Mouse (Mus musculus): Measurements from ENCODE around the gene Cpa1.

Gene Cpa1

GRCm38 (mm10) chr6:30673764-30674561 is 34.9 kb downstream of the Cpa1 start:
- no peak for DNase-seq (ENCODE audit: low spot score in 2 of 2)

- no peak for DNase-seq (ENCODE audit: low spot score in 2 of 2)
Observed at GRCm38 (mm10) chr6:30674714-30675280, 35.8 kb downstream of the Cpa1 start.

GRCm38 (mm10) chr6:30675281-30675771 is 36.3 kb downstream of the Cpa1 start:
- no peak for DNase-seq (ENCODE audit: low spot score in 2 of 2)

GRCm38 (mm10) chr6:30676506-30676905 is 37.5 kb downstream of the Cpa1 start:
- DNase-seq (ENCODE audit: low spot score in 2 of 2): no peak

GRCm38 (mm10) chr6:30677591-30677990 is 38.6 kb downstream of the Cpa1 start:
- no peak for DNase-seq (ENCODE audit: low spot score in 2 of 2)

GRCm38 (mm10) chr6:30678482-30678881 is 39.5 kb downstream of the Cpa1 start:
- no peak for DNase-seq (ENCODE audit: low spot score in 2 of 2)

- no peak for DNase-seq (ENCODE audit: low spot score in 2 of 2)
Observed at GRCm38 (mm10) chr6:30679567-30679966, 40.5 kb downstream of the Cpa1 start.

GRCm38 (mm10) chr6:30680442-30680841 is 41.4 kb downstream of the Cpa1 start:
- no peak for DNase-seq (ENCODE audit: low spot score in 2 of 2)

- peak in 1 of 2 experiments; percentile 44 for DNase-seq (ENCODE audit: low spot score in 2 of 2)
Observed at GRCm38 (mm10) chr6:30681935-30682900, 43.2 kb downstream of the Cpa1 start.

GRCm38 (mm10) chr6:30684570-30684969 is 45.6 kb downstream of the Cpa1 start:
- DNase-seq (ENCODE audit: low spot score in 2 of 2): no peak

- DNase-seq (ENCODE audit: low spot score in 2 of 2): no peak
Observed at GRCm38 (mm10) chr6:30687198-30687597, 48.2 kb downstream of the Cpa1 start.

- no peak for DNase-seq (ENCODE audit: low spot score in 2 of 2)
Observed at GRCm38 (mm10) chr6:30692826-30693225, 53.8 kb downstream of the Cpa1 start.

GRCm38 (mm10) chr6:30693350-30693991 is 54.5 kb downstream of the Cpa1 start, which contains the start of gene Cep41:
Gene Cep41, minus strand, starts transcription at chr6:30693749.
- DNase-seq (ENCODE audit: low spot score in 2 of 2): peak; percentile 97 to 98

GRCm38 (mm10) chr6:30694209-30694608 is 55.2 kb downstream of the Cpa1 start:
- DNase-seq (ENCODE audit: low spot score in 2 of 2): no peak
